Comparison of ENCODE assay signal across 11 mouse cellular contexts in the genomic region with DNA sequence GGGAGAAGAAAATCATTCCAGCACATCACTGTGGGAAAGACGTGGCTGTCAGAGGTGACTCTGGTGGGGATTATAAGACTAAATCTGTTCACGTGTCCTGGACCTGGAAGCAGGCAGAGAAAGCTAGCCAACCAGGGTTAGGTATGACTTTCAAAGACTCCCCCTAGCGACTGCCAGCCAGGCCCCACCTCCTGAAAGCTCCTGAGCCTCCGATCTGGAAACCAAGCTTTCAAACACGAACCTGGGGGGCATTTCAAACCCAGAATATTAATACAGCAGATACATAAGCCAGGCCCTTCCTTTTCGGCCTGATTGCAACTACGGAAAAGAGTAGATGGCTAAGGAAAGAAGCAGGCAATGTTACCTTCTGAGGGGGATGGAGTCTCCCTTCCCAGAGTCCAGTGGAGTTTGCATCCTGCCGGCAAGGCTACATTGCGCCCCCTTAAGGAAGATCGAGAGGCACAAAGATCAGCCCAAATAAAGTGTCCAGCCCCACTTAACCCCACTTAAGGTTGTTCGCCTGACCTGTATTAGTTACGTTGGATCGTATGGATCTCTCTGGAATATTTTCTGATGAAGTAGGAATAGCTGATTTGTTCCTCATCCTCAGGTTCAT.
DNase-seq lines count a peak whose midpoint lies in the region; ATAC-seq lines count a peak whose summit lies in the region.
"Had no signal": no experiment of that assay in that cellular context is flagged by ENCODE, and none has a peak within 500 bp of the region (broad histone marks: within the 10 kb centered on the region; RNA-seq: fewer than 3 reads in every experiment).

No protein-coding gene starts in this region.

- H3K36me3 ChIP-seq in intestine, embryonic 16.5 days (ENCODE audit: control insufficient read depth, insufficient read depth, low read length): no peaks in the 10 kb centered on the region
- H3K36me3 ChIP-seq in intestine, embryonic 15.5 days: no peaks in the 10 kb centered on the region
- H3K36me3 ChIP-seq in limb, embryonic 15.5 days: peaks cover 13% of the 10 kb centered on the region

- no peak for ATAC-seq in intestine, embryonic 16.5 days
- ATAC-seq in intestine, embryonic 15.5 days: no peak
- peak; percentile 14; the same call in 1 of the 2 replicates for ATAC-seq in limb, embryonic 15.5 days (ENCODE audit: insufficient number of reproducible peaks, low FRiP score, low TSS enrichment, low read depth)
- ATAC-seq: Patski had no signal

- 42% methylated on average over 13 of the region's 13 CpGs for WGBS in intestine, embryonic 16.5 days
- WGBS in intestine, embryonic 15.5 days: 38% methylated on average over 13 of the region's 13 CpGs
- WGBS in limb, embryonic 15.5 days: 35% methylated on average over 13 of the region's 13 CpGs

- H3K4me2 ChIP-seq in intestine, embryonic 16.5 days (ENCODE audit: low read depth, low read length): 0 out of 2 replicates have a peak overlapping the region, but pooled peaks have one; percentile 22
- no peak overlapping the region; the same call in 1 of the 2 replicates for H3K4me2 ChIP-seq in intestine, embryonic 15.5 days (replicated peaks)
- no peak overlapping the region for H3K4me2 ChIP-seq in limb, embryonic 15.5 days
- H3K4me2 ChIP-seq: neural tube, embryonic 15.5 days had no signal

- H3K4me3 ChIP-seq in intestine, embryonic 16.5 days (ENCODE audit: low read length): no peak overlapping the region
- no peak overlapping the region for H3K4me3 ChIP-seq in intestine, embryonic 15.5 days (replicated peaks)
- H3K4me3 ChIP-seq in limb, embryonic 15.5 days: no peak overlapping the region
- H3K4me3 ChIP-seq: neural tube, embryonic 15.5 days had no signal

- peak; percentile 78 for DNase-seq in ES-CJ7 (ENCODE audit: low read depth, low spot score)
- peak; percentile 63 for DNase-seq in embryo, embryonic 10.5 days (ENCODE audit: low spot score)
- no peak for DNase-seq in adrenal gland, adult 8-10 months
- no peak for DNase-seq in yolk sac, embryonic 10.5 days (ENCODE audit: low spot score)
- no peak for DNase-seq in left cerebral cortex, adult 8-10 months (ENCODE audit: low spot score in 2 of 2)
- DNase-seq: cerebellum, adult 18-20 months had no signal

- H3K9me3 ChIP-seq in intestine, embryonic 16.5 days (ENCODE audit: control insufficient read depth, low read length): no peaks in the 10 kb centered on the region
- H3K9me3 ChIP-seq in intestine, embryonic 15.5 days: no peaks in the 10 kb centered on the region
- H3K9me3 ChIP-seq in limb, embryonic 15.5 days: no peaks in the 10 kb centered on the region; the same call in 1 of the 2 replicates

- H3K4me1 ChIP-seq in intestine, embryonic 16.5 days (ENCODE audit: control insufficient read depth, insufficient read depth, low read length): no peaks in the 10 kb centered on the region
- no peaks in the 10 kb centered on the region for H3K4me1 ChIP-seq in intestine, embryonic 15.5 days (replicated peaks)
- no peaks in the 10 kb centered on the region for H3K4me1 ChIP-seq in limb, embryonic 15.5 days
- H3K4me1 ChIP-seq: neural tube, embryonic 15.5 days had no signal

- no peak overlapping the region for H3K27ac ChIP-seq in intestine, embryonic 16.5 days (ENCODE audit: low read length)
- H3K27ac ChIP-seq in intestine, embryonic 15.5 days: no peak overlapping the region
- no peak overlapping the region for H3K27ac ChIP-seq in limb, embryonic 15.5 days
- H3K27ac ChIP-seq: neural tube, embryonic 15.5 days had no signal

- no peaks in the 10 kb centered on the region for H3K27me3 ChIP-seq in intestine, embryonic 16.5 days (replicated peaks; ENCODE audit: control insufficient read depth, insufficient read depth, low read length)
- no peaks in the 10 kb centered on the region for H3K27me3 ChIP-seq in intestine, embryonic 15.5 days (replicated peaks)
- no peaks in the 10 kb centered on the region for H3K27me3 ChIP-seq in limb, embryonic 15.5 days
- H3K27me3 ChIP-seq: neural tube, embryonic 15.5 days; Patski had no signal

- no peak overlapping the region for H3K9ac ChIP-seq in intestine, embryonic 16.5 days (ENCODE audit: low read depth, low read length)
- no peak overlapping the region for H3K9ac ChIP-seq in intestine, embryonic 15.5 days
- H3K9ac ChIP-seq in limb, embryonic 15.5 days: no peak overlapping the region
- H3K9ac ChIP-seq: neural tube, embryonic 15.5 days had no signal

Comparison
In these comparisons a context has a peak if more than half of its experiments do, and no peak if none do; other contexts are left out.
1. DNase-seq: peak in ES-CJ7 (single experiment) and embryo, embryonic 10.5 days (single experiment); none in adrenal gland, adult 8-10 months (single experiment), yolk sac, embryonic 10.5 days (single experiment) and left cerebral cortex, adult 8-10 months (0 of 2).